Mouse (Mus musculus) spleen, adult 2 months (tissue): ENCODE measurements around the gene Wnt9a. TPM values are rescaled to one million over a fixed set of nuclear protein-coding genes. Genes with fewer than 3 reads are reported as not detected.

Experiments used
- DNase-seq, 2 experiments: peaks; one replicate each; pipeline versions ENCODE4 v3.0.0 to v3.0.0-alpha.2; 2012 to 2021; ENCODE audit warnings: low spot score in 2 of 2, low read depth in 1 of 2
- H3K27ac ChIP-seq: fragments of 200-500 bp; 2 replicates; pipeline ENCODE4 v1.5.1; 2012; ENCODE audit warnings: low read length, inconsistent platforms; ENCODE audit not compliant: insufficient read depth
- H3K27me3 ChIP-seq: fragments of 200-500 bp; 2 replicates; pipeline ENCODE4 v1.6.1; 2012; ENCODE audit warnings: mild to moderate bottlenecking, moderate library complexity, low read length, inconsistent platforms; ENCODE audit not compliant: control insufficient read depth, insufficient read depth
- H3K36me3 ChIP-seq: fragments of 200-500 bp; 2 replicates; pipeline ENCODE4 v1.6.1; 2012; ENCODE audit warnings: mild to moderate bottlenecking, low read length, inconsistent platforms; ENCODE audit not compliant: control insufficient read depth, insufficient read depth
- H3K4me1 ChIP-seq: fragments of 200-500 bp; 2 replicates; pipeline ENCODE4 v1.6.1; 2011; ENCODE audit warnings: inconsistent platforms; ENCODE audit not compliant: control insufficient read depth, insufficient read depth, insufficient read length
- H3K4me3 ChIP-seq: fragments of 200-500 bp; 2 replicates; pipeline ENCODE4 v1.5.1; 2011; ENCODE audit warnings: mild to moderate bottlenecking, inconsistent platforms; ENCODE audit not compliant: insufficient read depth, insufficient read length; ENCODE audit errors: extremely low read depth
- CTCF ChIP-seq: fragments of 200-500 bp; IDR thresholded peaks from 2 replicates; pipeline ENCODE4 v1.5.1; 2011; ENCODE audit warnings: mild to moderate bottlenecking, inconsistent platforms; ENCODE audit not compliant: insufficient read depth, insufficient read length, insufficient replicate concordance; ENCODE audit errors: extremely low read depth
- POLR2A ChIP-seq: fragments of 200-500 bp; IDR thresholded peaks from 2 replicates; pipeline ENCODE4 v1.6.1; 2011; ENCODE audit warnings: low read depth, low read length, inconsistent platforms
- WGBS: fragments of 180-500 bp; shearing (Covaris S2); methylation state at CpG from one replicate; pipeline ENCODE4 v1.1.7; 2018; 5-methylcytosine and 5-hydroxymethylcytosine counted together
- polyA plus RNA-seq: library from polyadenylated mRNA; depleted of rRNA; stranded (reverse); fragments of >200 nt; gene quantifications from 2 replicates; pipeline ENCODE4 v1.2.3, GENCODE M21; 2012

Gene Wnt9a
- polyA plus RNA-seq, 1 experiment, result 0.40 TPM

GRCm38 (mm10) chr11:59309106-59309805 lies 2.5 kb downstream of the Wnt9a start:
- no peak for TF ChIP-seq POLR2A
- TF ChIP-seq CTCF, result no peak
- Histone ChIP-seq H3K4me1 (no peaks in the 10 kb centered on the region; the same call in 1 of the 2 replicates), H3K36me3 (no peaks in the 10 kb centered on the region), H3K4me3 (no peak overlapping the region), H3K27me3 (peaks cover 20% of the 10 kb centered on the region), H3K27ac (no peak overlapping the region)
- 71% methylated on average over 12 of the region's 12 CpGs for WGBS
- no peak for DNase-seq

GRCm38 (mm10) chr11:59309976-59310375 lies 3.2 kb downstream of the Wnt9a start:
- peaks cover 20% of the 10 kb centered on the region for H3K27me3 ChIP-seq
- TF ChIP-seq POLR2A, result no peak
- no peak for TF ChIP-seq CTCF
- DNase-seq, result no peak

GRCm38 (mm10) chr11:59312060-59312459 lies 5.3 kb downstream of the Wnt9a start:
- Histone ChIP-seq H3K4me1 (no peaks in the 10 kb centered on the region; the same call in 1 of the 2 replicates), H3K27ac (no peak overlapping the region), H3K36me3 (no peaks in the 10 kb centered on the region), H3K4me3 (no peak overlapping the region), H3K27me3 (peaks cover 8% of the 10 kb centered on the region)
- TF ChIP-seq CTCF (no peak), POLR2A (no peak)
- 83% methylated on average over 6 of the region's 6 CpGs for WGBS
- no peak for DNase-seq

More at GRCm38 (mm10) chr11:59309976-59310375, 3.2 kb downstream of the Wnt9a start:
- Histone ChIP-seq H3K36me3 (no peaks in the 10 kb centered on the region), H3K27ac (no peak overlapping the region), H3K4me1 (no peaks in the 10 kb centered on the region; the same call in 1 of the 2 replicates), H3K4me3 (no peak overlapping the region)
- 89% methylated on average over 8 of the region's 8 CpGs for WGBS

GRCm38 (mm10) chr11:59312501-59312900 lies 5.8 kb downstream of the Wnt9a start:
- no peak for DNase-seq
- Histone ChIP-seq H3K27ac (no peak overlapping the region), H3K4me3 (no peak overlapping the region), H3K4me1 (no peaks in the 10 kb centered on the region), H3K27me3 (peaks cover 6% of the 10 kb centered on the region; the same call in 1 of the 2 replicates), H3K36me3 (no peaks in the 10 kb centered on the region)
- 73% methylated on average over 8 of the region's 8 CpGs for WGBS
- TF ChIP-seq POLR2A, result no peak
- no peak for TF ChIP-seq CTCF

- WGBS, result 24% methylated on average over 17 of the region's 17 CpGs
Observed at GRCm38 (mm10) chr11:59313029-59313811, 6.5 kb downstream of the Wnt9a start.

GRCm38 (mm10) chr11:59313944-59314343 lies 7.2 kb downstream of the Wnt9a start:
- H3K4me1 ChIP-seq, result no peaks in the 10 kb centered on the region
- H3K4me3 ChIP-seq, result no peak overlapping the region
- 78% methylated on average over 11 of the region's 11 CpGs for WGBS
- no peaks in the 10 kb centered on the region for H3K36me3 ChIP-seq
- DNase-seq, result no peak
- H3K27ac ChIP-seq, result no peak overlapping the region
- no peaks in the 10 kb centered on the region for H3K27me3 ChIP-seq
- TF ChIP-seq CTCF, result no peak
- TF ChIP-seq POLR2A, result no peak

More at GRCm38 (mm10) chr11:59313029-59313811, 6.5 kb downstream of the Wnt9a start:
- DNase-seq, result no peak
- H3K27me3 ChIP-seq, result 0 out of 2 replicates have a peak, but pooled peaks cover 1% of the 10 kb centered on the region
- no peak for TF ChIP-seq POLR2A
- no peak for TF ChIP-seq CTCF
- H3K4me3 ChIP-seq, result no peak overlapping the region
- H3K27ac ChIP-seq, result no peak overlapping the region
- no peaks in the 10 kb centered on the region for H3K4me1 ChIP-seq
- H3K36me3 ChIP-seq, result no peaks in the 10 kb centered on the region
